Mouse (Mus musculus): ENCODE measurements at regions not wholly inside any gene's neighbourhood (a gene's known extent, or its start where the extent isn't known, plus 50 kb on each side); places are given as distances from the start of the nearest gene placed in this dataset.
"Not testable (repeated sequence)": the region's sequence is repeated elsewhere in the genome, so short reads cannot be mapped to it uniquely, and the experiment has no call there.

GRCm38 (mm10) chr15:43782126-43782632 is 3648.0 kb downstream of the 9330182O14Rik start:
- not testable (repeated sequence) for TF ChIP-seq CTCF (IDR thresholded peaks at IDR 0.05); POLR2A (IDR thresholded peaks at IDR 0.05; ENCODE audit: insufficient read depth, low read depth, low read length); EP300 (IDR thresholded peaks at IDR 0.05; ENCODE audit: insufficient read depth, low read depth, low read length)
